Mouse (Mus musculus): Measurements from ENCODE around the gene Mustn1. TPM values are rescaled to one million over a fixed set of nuclear protein-coding genes. Genes with fewer than 3 reads are reported as not detected.

Gene Mustn1
- total and polyA plus RNA-seq, 3 experiments = 0.08 to 0.22 TPM; not detected in 1

DNA sequence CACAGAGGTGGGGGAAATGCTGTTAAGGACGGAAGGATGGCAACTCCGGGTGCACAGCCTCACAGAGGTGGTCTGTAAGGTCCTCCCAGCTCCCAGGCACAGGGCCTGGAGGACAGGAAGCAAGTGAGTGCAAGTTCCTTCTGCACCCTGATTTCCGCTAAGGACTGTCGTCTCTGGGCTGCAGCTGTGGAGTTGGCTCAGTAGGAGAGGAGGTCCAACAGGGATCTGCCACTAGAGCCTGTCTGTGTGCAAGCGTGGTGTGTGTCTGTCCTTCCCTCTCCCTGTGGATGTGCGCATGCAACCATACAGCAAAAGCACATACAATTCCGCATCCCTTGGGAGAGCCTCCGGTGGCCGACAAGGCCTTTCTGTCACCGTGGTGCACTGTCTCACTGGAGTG, 2.5 kb upstream of the Mustn1 start:
- H3K79me2 ChIP-seq (ENCODE audit: control insufficient read depth, insufficient read depth, low read length, poor library complexity) = no peaks in the 10 kb centered on the region
- no peak for DNase-seq (ENCODE audit: low read depth, low spot score)
- no peak overlapping the region for H3K4me3 ChIP-seq (ENCODE audit: control insufficient read depth in 1 of 2, insufficient read depth in 1 of 2, low read depth in 2 of 2, low read length in 2 of 2)
- no peaks in the 10 kb centered on the region; a peak in 2 of 4 replicates for H3K4me1 ChIP-seq (ENCODE audit: control insufficient read depth in 1 of 2, insufficient read depth in 2 of 2, low read length in 2 of 2)
- H3K9me3 ChIP-seq (replicated peaks; ENCODE audit: insufficient read depth, low read length) = no peaks in the 10 kb centered on the region
- no peak overlapping the region for H3K9ac ChIP-seq (ENCODE audit: control insufficient read depth, low read depth, low read length, poor library complexity, severe bottlenecking)
- TF ChIP-seq MYC (IDR thresholded peaks at IDR 0.05; ENCODE audit: low read depth, low read length) (no peak), RAD21 (IDR thresholded peaks at IDR 0.05; ENCODE audit: low read depth, low read length) (no peak), ZKSCAN1 (IDR thresholded peaks at IDR 0.05; ENCODE audit: low read depth, low read length) (no peak), ETS1 (IDR thresholded peaks at IDR 0.05; ENCODE audit: low read depth, low read length) (no peak), JUND (IDR thresholded peaks at IDR 0.05; ENCODE audit: low read depth, low read length) (no peak), MAX (IDR thresholded peaks at IDR 0.05; ENCODE audit: low read length) (no peak), UBTF (IDR thresholded peaks at IDR 0.05; ENCODE audit: borderline replicate concordance, insufficient read depth, low read depth, low read length) (no peak), RCOR1 (IDR thresholded peaks at IDR 0.05; ENCODE audit: low read depth, low read length) (no peak), POLR2AphosphoS5 (IDR thresholded peaks at IDR 0.05; ENCODE audit: borderline replicate concordance, low read depth, low read length) (no peak), MAFK (IDR thresholded peaks at IDR 0.05; ENCODE audit: borderline replicate concordance, low read depth, low read length) (no peak), SIN3A (IDR thresholded peaks at IDR 0.05; ENCODE audit: low read length) (no peak), SMC3 (IDR thresholded peaks at IDR 0.05; ENCODE audit: low read depth, low read length) (no peak), ELF1 (IDR thresholded peaks at IDR 0.05; ENCODE audit: low read depth, low read length) (no peak), KAT2A (conservative IDR thresholded peaks at IDR 0.05; ENCODE audit: low read depth, low read length) (no peak), MYB (IDR thresholded peaks at IDR 0.05; ENCODE audit: low read depth, low read length) (no peak), E2F4 (IDR thresholded peaks at IDR 0.05; ENCODE audit: borderline replicate concordance, low read depth, low read length) (no peak), CTCF (IDR thresholded peaks at IDR 0.05 in 2 of 3, conservative IDR thresholded peaks at IDR 0.05 in 1 of 3; ENCODE audit: control insufficient read depth in 1 of 3, insufficient read depth in 1 of 3, low read depth in 2 of 3, low read length in 3 of 3, poor library complexity in 1 of 3, severe bottlenecking in 1 of 3) (no peak), POLR2AphosphoS2 (IDR thresholded peaks at IDR 0.05; ENCODE audit: low read length) (no peak), GATA1 (IDR thresholded peaks at IDR 0.05; ENCODE audit: low read depth, low read length) (no peak)
- no peaks in the 10 kb centered on the region for H3K27me3 ChIP-seq (ENCODE audit: control insufficient read depth in 1 of 2, insufficient read depth in 2 of 2, low read length in 2 of 2)
- H3K36me3 ChIP-seq (ENCODE audit: control insufficient read depth in 1 of 2, insufficient read depth in 2 of 2, low read length in 2 of 2) = no peaks in the 10 kb centered on the region; a peak in 1 of 4 replicates
- no peak overlapping the region for H3K27ac ChIP-seq (ENCODE audit: control insufficient read depth, low read depth, low read length)

DNA sequence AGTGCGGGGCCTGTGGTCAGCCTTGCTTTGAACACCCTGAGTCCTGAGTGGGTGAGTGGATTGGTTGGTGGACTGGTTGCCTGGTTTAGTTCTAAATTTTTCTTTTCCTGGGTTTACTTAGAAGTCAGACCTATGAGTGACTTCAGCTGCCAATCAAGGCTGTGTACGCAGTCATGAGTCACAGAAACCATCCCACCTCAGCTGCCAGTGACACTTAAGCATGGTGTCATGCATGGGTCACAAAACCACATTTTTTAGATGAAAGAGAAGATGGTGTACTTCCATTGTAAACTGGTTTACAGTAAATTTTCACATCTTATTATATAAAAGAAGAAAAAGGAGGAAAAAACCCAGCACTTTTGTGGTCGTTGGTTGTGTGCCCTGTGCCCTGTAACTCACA, 1.2 kb upstream of the Mustn1 start:
- DNase-seq (ENCODE audit: low read depth, low spot score) = no peak
- Histone ChIP-seq H3K27ac (ENCODE audit: control insufficient read depth, low read depth, low read length) (no peak overlapping the region), H3K9ac (ENCODE audit: control insufficient read depth, low read depth, low read length, poor library complexity, severe bottlenecking) (no peak overlapping the region), H3K27me3 (ENCODE audit: control insufficient read depth in 1 of 2, insufficient read depth in 2 of 2, low read length in 2 of 2) (no peaks in the 10 kb centered on the region), H3K9me3 (replicated peaks; ENCODE audit: insufficient read depth, low read length) (no peaks in the 10 kb centered on the region), H3K79me2 (ENCODE audit: control insufficient read depth, insufficient read depth, low read length, poor library complexity) (no peaks in the 10 kb centered on the region), H3K36me3 (ENCODE audit: control insufficient read depth in 1 of 2, insufficient read depth in 2 of 2, low read length in 2 of 2) (no peaks in the 10 kb centered on the region), H3K4me3 (ENCODE audit: control insufficient read depth in 1 of 2, insufficient read depth in 1 of 2, low read depth in 2 of 2, low read length in 2 of 2) (no peak overlapping the region), H3K4me1 (ENCODE audit: control insufficient read depth in 1 of 2, insufficient read depth in 2 of 2, low read length in 2 of 2) (no peaks in the 10 kb centered on the region; a peak in 2 of 4 replicates)
- no peak for TF ChIP-seq MYB (IDR thresholded peaks at IDR 0.05; ENCODE audit: low read depth, low read length)
- no peak for TF ChIP-seq ZC3H11A (IDR thresholded peaks at IDR 0.05; ENCODE audit: low read depth, low read length)
- no peak for TF ChIP-seq EP300 (IDR thresholded peaks at IDR 0.05; ENCODE audit: low read depth in 1 of 2, low read length in 2 of 2)
- no peak for TF ChIP-seq POLR2AphosphoS2 (IDR thresholded peaks at IDR 0.05; ENCODE audit: low read length)
- TF ChIP-seq TCF12 (IDR thresholded peaks at IDR 0.05; ENCODE audit: low read depth, low read length) = no peak
- no peak for TF ChIP-seq ELF1 (IDR thresholded peaks at IDR 0.05; ENCODE audit: low read depth, low read length)
- TF ChIP-seq GABPA (IDR thresholded peaks at IDR 0.05; ENCODE audit: low read depth, low read length) = no peak
- TF ChIP-seq MAZ (IDR thresholded peaks at IDR 0.05; ENCODE audit: low read depth, low read length) = no peak
- TF ChIP-seq GATA1 (IDR thresholded peaks at IDR 0.05; ENCODE audit: low read depth, low read length) = no peak
- TF ChIP-seq JUND (IDR thresholded peaks at IDR 0.05; ENCODE audit: low read depth, low read length) = no peak

All from MEL (cell line).